Mouse (Mus musculus) liver, embryonic 14.5 days (tissue): ENCODE data around the gene Dmgdh.

Source experiments
- CTCF ChIP-seq: IDR thresholded peaks from 2 replicates; pipeline ENCODE4 v1.5.1; 2016; ENCODE audit warnings: antibody characterized with exemption, low read depth, control low read depth
- EP300 ChIP-seq: IDR thresholded peaks from 2 replicates; pipeline ENCODE4 v1.6.1; 2016; ENCODE audit warnings: antibody characterized with exemption, low read depth

DNA sequence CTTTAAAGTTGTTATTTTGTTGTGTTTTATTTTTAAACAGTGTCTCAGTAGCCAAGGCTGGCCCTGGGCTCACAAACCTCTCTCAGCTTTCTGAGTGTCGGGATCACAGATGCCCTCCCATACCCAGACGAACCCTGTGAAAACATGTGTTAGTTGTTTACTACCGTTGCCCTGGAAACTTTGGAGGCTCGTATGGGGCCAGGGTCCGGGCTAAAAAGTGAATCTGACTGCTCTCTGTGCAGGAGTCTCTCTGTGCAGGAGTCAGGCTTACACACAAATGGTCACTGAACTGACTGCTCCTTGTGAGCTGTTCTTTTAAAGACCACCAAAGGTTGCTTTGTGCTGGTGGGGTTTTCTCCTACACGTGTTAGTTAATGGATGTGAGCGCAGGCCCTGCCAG lies 42.9 kb downstream of the Dmgdh start:
- TF ChIP-seq CTCF = no peak
- TF ChIP-seq EP300 = no peak
